ENCODE assay signal across 12 mouse cellular contexts in the genomic region with DNA sequence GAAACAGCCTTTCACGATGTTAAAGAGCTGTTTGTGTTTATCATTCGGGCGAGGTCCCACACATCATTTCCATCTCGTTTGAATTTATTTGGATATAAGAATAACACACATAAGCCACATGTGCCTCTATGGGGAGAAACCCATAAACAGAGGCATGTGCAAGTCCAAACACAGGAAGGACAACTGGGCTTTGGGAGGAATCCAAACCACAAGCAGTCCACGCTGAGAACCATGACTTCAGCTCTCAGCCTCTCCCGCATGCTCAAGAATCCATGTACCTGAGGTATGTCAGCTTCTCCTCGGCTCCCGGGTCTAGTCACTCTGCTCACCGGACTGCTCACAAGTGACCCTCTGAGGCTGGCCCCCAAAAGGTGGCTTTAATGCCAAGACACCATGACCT.
"Had no signal": no experiment of that assay in that cellular context is flagged by ENCODE, and none has a peak within 500 bp of the region (broad histone marks: within the 10 kb centered on the region; RNA-seq: fewer than 3 reads in every experiment).

No protein-coding gene starts in this region.

- H3K4me2 ChIP-seq: liver, embryonic 13.5 days; midbrain, embryonic 11.5 days; neural tube, embryonic 12.5 days; neural tube, embryonic 15.5 days had no signal

- H3K27ac ChIP-seq: left cerebral cortex, adult 2 months; liver, embryonic 13.5 days; neural tube, embryonic 12.5 days; neural tube, embryonic 15.5 days had no signal

- H3K4me3 ChIP-seq: left cerebral cortex, adult 2 months; liver, embryonic 13.5 days; neural tube, embryonic 12.5 days; neural tube, embryonic 15.5 days had no signal

- H3K9me3 ChIP-seq: liver, embryonic 13.5 days; neural tube, embryonic 12.5 days; neural tube, embryonic 15.5 days had no signal

- H3K27me3 ChIP-seq: liver, embryonic 13.5 days; neural tube, embryonic 12.5 days; neural tube, embryonic 15.5 days had no signal

- H3K36me3 ChIP-seq: liver, embryonic 13.5 days; neural tube, embryonic 12.5 days; neural tube, embryonic 15.5 days had no signal

- DNase-seq: kidney, adult 18-20 months; kidney, postnatal 10 days; layer of hippocampus, postnatal 36 days; liver, embryonic 13.5 days; lung, postnatal 36 days; midbrain, embryonic 14.5 days; thymus, adult 18-20 months; thymus, postnatal 36 days had no signal

- H3K4me1 ChIP-seq: liver, embryonic 13.5 days; neural tube, embryonic 12.5 days; neural tube, embryonic 15.5 days had no signal

- H3K9ac ChIP-seq: liver, embryonic 13.5 days; neural tube, embryonic 12.5 days; neural tube, embryonic 15.5 days had no signal
